Mouse (Mus musculus): ENCODE results near the gene Anxa5.

Gene Anxa5

DNA sequence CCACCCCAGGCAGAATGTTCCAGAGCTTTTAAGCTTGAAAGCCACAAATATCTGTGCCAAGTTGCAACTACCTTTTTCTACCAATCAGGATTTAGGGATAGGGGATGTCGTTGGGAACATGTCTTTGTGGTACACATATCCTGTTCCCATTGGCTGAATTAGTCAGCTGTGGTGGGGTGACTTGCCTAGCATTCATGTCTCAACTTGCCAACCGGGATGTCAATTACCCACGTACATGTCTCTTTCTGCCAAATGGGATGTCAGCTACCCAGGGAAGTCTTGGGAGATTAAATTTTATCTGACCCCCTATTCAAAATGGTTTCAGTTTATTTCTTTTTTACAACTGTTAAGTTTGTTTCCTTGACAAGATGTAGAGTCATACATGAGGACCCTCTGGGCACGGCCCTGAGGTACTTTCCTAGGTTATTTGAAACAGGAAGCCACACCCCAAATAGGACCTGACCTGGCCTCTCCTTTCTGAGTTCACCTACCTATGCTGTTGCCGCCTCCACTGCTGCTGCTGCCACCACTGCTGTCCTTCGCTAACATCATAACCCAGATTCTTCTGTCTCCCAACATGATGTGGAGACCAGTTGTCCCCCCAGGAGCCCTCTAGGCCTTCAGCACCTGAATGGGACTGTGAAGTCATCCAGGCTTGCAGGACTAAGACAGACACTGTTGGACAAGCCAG, 13.3 kb upstream of the Anxa5 start:
- no peak for DNase-seq (ENCODE audit: low read depth, low spot score)

DNA sequence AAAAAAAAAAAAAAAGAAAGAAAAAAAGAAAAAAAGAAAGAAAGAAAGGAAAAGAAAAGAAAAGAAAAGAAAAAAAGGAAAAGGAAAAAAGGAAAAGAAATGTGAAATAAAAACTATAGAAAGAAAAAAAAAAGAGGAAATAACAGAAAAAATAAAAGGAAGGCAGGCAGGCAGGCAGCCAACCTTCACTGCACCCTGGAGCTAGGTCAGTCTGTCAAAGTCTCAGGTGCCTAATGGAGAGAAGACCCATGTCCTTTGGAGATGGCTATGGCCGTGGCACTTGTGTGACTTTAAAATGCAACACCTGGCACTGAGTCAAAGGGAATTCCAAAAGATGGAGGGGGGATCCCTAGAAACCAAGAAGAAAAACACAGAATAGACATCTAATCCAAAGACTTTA, 12.7 kb upstream of the Anxa5 start:
- no peak for DNase-seq (ENCODE audit: low read depth, low spot score)

DNA sequence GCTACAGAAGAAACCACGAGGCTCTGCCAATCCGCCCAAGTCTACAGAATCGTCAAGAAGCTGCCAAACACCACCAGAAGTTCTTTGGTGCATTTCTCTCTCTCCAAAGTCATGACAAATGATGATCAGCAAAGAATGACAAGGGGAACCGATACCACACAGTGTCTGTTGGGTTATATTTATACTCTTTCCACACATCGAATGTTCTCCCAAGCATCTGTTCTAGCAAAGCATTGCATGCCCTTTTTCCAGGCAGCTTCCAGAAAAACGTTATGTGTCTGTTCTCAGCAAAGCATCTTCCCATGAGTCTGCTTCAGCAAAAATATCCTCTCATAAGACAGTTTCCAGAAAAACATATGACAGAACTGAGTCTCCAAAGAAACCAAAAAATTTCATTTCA, 11.2 kb upstream of the Anxa5 start:
- DNase-seq (ENCODE audit: low read depth, low spot score), result no peak

DNA sequence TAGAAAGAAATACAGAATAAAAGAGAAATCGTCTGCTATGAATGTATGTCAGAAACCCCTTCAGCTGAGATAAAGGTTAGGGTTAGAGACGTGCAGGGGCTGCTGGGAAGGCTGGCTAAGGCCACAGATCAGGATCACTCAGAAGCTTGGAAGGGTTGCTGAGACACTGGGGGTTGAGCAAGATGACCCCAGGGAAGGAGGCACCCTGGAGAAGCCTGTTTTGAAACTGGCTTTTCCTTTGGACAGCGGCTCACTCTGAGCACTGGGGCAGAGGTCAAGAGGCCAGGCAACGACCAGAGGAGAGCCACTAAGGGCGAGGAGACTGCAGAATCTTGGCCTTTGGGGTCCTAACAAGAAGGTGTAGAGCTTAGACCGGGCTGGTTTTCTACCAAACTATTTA, 10.5 kb upstream of the Anxa5 start:
- DNase-seq (ENCODE audit: low read depth, low spot score), result no peak

DNA sequence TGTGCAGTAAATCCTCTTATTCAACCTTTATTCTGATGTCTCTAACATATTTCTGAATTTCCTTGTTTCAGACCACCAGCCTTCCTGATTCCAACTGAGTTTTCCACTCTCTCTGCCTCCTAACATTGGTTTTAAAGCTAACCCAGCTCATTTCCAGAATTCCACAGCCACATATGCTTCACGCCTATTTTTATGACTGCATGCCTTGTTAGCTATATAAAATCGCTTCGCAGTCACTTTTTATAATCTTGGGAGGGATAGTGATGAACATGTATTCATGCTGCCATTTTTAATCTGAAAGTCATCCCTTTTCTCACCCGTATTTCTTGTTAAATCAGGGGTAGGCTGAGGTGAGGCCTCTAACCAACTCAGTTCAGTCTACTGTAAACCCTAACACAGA, 8.6 kb upstream of the Anxa5 start:
- no peak for DNase-seq (ENCODE audit: low read depth, low spot score)

DNA sequence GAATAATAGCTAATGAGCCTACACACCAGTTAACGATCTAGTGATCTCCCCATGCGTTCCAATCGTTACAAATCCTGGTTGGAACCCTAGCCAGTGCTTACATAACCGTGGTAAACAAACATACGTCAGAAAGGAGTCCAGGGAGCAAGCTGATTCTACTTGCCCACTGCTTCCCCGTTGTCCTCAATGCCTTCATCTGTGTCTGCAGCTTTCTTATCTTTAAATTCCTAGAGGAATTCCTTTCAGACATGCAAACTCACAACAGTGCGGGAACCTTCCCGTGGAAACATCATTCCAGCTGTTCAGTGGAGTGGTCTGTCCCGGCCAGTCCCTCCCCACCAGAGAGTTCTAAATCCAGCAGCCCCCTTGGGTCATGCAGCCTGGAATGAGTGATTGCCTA, 7.2 kb upstream of the Anxa5 start:
- no peak for DNase-seq (ENCODE audit: low read depth, low spot score)

DNA sequence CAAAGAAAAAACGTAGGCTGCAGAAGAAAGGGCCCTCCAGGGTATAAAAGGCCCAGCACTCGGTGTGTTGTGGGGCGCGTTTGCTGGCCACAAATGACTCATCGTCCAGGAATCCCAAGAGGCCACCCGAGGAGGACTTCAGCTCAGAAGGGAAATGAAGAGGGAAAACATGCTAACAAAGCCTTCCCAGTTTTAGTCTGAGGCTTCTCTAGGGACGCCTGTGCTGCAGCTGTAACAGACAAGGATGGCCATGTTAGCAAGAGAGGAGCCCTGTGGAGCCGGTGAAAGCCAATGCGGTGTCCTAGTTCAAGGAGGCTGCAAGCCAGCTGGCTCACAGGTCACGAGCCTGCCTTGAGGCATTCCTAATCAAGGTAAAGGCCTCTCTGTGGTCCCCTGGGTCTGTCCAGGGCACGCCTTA, 6.1 kb upstream of the Anxa5 start:
- no peak for DNase-seq (ENCODE audit: low read depth, low spot score)

DNA sequence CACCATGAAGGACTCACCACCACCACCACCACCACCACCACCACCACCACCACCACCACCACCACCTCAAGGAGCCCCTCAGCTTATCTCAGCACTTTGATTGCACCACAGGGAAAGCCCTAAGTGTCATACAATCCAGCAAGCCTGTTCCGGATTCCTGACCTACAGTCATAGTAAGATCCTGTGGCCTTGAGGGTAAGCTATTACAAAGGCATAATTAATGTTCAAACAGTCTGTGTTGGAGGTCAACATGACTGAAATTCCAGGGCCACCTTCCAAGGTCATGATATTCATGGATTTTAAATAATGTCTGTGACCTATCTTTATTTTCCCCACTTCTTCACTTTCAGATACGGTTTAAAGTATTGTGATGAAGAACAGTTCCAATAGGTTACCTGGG, 4.8 kb upstream of the Anxa5 start:
- DNase-seq (ENCODE audit: low read depth, low spot score), result no peak

DNA sequence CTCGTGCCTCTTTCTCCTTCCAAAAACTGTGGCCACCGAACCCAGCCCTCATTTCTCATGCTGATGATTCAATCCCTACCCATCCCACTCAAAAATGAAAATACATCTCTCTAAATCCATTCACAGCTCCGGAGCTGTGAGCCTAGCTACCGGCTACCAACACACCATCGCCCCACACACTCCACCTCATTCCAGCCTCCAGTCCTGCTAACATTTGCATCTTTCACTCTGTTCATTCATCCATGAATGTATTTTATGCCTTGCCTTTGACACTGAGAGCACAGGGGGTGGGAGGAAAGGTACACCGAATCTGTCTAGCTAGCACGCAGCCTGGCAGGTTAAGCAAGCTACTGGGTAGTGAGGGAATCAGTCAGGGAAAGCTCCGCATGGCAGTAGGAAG, 3.1 kb upstream of the Anxa5 start:
- DNase-seq (ENCODE audit: low read depth, low spot score), result no peak

DNA sequence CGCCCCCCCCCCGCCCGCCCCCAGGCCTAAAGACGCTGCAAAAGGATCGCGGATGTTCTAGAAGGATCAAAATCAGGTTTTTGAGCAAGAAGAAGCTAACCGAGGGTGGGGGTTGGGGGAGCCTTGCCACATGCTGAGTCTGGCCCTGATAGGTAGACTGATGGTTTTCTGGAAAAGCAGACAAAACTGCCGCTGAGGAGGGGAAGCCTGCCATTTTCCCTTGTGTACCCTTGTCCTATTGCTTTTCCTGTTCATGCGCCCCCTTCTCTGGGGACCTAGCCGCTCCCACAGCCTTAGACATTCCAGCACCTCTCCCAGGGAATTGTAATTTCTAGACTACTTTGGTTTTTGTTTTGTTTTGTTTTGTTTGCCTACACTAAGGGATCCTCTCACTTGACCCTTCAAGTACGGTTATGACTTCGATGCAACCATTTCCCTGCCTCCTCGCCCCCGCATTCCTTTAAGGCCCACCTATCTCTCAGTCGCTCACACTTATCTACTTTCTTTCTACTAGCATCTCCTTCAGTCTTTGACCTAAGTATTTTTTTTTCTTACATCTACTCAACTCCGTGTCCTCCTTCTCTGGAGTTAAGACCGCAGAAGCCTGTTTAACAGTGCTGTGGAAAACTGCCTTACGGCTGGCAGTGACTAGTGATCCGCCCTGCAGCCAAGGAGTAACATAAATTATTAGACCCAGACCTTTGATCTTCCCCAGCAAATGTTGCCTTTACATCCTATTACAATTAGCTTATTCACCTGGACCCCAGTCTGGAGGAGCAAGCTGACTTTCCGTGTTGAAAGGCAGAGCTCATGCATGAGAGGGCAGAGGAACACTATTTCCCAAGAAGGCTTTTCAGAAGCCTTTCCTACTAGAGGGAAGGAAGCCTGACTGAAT, 814 bp upstream of the Anxa5 start:
- DNase-seq (ENCODE audit: low read depth, low spot score), result no peak

DNA sequence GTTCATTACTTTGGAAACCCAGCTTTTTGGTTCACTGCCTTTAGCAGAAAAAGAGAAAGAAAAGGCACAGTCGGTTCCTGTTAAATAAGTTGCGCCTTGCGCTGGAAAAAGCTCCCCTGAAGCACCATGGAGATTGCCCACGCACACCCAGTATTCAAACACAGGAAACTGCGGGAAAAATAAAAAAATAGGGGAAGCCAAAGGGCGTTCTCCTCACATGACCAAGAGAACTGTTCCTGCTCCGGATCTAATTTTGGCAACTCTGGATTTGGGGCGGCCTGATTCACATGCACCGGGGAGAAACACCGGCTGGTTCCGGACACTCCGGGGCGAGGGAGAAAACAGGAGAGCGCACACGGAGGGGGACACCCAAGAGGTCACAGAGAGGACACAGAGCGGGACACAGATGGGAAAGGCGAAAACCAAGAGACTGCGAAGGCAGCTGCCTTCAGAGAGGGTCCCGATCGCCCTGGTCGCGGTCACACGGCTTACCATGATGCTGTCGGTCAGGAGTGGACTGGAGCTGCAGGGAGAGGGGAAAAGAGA, 683 bp downstream of the Anxa5 start:
- DNase-seq (ENCODE audit: low read depth, low spot score), result no peak

DNA sequence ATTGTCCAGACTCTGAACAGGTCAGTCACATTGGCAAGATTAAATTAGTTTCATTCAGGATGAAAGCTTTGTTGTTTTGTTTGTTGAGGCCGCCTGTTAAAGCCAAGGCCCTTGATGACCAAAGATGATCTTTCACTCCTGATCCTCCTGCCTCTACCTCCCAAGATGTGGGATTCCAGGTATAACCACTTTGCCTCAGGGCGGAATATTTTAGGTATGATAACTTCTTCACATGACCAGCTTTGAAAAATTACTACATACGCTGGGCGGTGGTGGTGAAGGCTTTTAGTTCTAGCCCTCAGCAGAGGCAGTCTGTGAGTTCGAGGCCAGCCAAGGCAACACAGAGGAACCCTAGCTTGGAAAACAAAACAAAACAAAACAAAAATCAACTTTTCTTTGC, 1.3 kb downstream of the Anxa5 start:
- DNase-seq (ENCODE audit: low read depth, low spot score), result no peak

DNA sequence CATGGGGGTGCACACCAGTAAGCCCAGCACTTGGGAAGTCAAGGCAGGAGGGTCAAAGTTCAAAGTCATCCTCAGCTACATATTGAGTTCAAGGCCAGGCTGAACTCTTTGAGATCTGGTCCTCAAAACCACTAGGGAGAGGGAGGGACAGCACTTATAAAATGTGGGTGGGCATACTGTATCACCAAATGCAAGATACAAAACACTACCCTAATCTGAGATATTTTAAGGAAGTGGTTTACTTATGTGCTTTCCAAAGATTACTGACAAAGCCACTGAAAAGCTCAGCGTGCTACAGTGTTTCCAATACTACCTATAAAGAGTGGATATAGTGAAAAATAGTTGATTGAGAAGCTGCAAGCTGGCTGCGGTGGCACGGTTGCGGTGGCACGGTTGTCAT, 2.5 kb downstream of the Anxa5 start:
- DNase-seq (ENCODE audit: low read depth, low spot score), result no peak

DNA sequence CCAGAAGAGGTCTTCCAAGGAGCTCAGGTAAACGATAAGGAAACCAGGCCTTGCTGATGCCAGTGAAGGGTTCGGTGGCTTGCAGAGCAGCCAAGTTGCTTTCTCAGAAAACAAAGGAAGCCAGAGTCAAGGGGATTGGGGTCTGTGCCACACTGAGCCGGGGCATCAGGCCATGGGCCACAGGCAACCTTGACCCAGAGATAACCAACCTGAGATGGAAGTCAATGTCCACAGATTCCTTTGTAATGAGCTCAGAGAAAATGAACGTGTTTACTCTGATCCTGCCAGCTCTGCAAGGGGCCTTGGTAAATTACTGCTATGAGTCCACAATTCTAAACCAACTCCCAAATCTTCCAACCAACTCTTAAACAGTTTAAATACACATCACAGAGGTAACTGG, 3.8 kb downstream of the Anxa5 start:
- no peak for DNase-seq (ENCODE audit: low read depth, low spot score)

DNA sequence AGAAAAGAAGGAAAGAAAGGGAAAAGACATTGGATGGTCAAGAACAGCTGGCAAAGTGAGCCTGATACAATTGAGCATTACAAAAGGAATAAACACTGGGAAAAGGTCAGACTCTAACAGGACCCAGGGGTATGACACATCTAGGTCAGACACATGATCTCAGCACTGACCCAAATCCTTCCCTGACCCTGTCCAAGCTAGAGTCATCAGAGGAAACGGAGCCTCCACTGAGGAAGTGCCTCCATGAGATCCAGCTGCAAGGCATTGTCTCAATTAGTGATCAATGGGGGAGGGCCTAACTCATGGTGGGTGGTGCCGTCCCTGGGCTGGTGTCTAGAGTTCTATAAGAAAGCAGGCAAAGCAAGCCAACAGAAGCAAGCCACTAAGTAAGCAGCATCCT, 6.8 kb downstream of the Anxa5 start:
- DNase-seq (ENCODE audit: low read depth, low spot score), result no peak

DNA sequence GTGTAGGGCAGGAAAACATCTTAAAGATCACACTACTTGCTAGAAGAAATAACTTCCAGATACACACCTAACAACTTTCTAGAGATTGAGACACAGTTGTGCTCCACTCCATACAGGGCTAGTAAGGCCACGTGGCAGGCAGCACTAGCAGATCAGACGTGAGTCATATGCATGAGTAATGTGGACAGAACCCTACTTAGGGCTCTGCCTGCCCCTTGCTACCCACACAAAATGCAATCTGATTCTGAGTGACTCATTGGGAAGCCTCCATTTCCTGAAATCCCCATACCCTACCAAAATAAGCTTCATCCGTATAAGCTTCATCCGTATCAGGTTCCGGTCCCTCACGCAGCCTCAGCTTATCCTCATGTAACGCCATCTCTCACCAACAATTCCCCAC, 8.1 kb downstream of the Anxa5 start:
- no peak for DNase-seq (ENCODE audit: low read depth, low spot score)

DNA sequence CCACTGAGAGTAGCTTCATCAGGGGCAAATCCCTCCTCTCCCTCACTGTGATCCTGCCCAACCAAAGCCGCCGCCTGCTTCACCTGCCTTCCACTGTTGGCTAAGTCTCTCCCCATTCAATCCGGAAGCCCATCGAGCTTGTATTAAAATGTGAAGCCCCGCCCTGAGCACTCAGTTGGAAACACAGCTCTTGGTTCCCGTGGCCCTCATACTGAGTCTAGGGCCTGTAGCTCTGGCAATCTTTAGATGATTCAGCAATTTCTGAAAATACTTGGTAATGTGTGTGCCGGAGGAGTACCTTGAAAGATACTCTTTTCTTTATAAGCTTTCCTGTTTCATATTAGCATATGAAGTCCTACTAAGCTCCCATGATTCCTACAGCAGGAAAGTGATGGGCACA, 10.2 kb downstream of the Anxa5 start:
- no peak for DNase-seq (ENCODE audit: low read depth, low spot score)

DNA sequence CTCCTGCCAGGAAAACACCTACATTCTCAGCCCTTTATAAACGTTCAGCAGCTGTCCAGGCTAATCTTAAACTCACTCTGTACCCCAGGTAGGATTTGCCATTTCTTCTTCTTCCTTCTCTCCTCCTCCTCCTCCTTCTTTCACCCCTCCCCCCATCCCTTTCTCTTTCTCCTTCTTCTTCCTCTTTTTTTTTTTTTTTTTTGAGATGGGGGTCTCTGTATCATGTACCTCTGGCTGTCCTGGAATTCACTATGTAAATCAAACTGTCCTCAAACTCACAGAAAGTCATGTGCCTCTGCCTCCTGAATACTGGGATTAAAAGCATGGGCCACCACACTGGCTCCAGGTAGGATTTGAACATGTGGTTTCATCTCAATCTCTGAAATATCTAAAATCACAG, 13.3 kb downstream of the Anxa5 start:
- DNase-seq (ENCODE audit: low read depth, low spot score), result no peak

DNA sequence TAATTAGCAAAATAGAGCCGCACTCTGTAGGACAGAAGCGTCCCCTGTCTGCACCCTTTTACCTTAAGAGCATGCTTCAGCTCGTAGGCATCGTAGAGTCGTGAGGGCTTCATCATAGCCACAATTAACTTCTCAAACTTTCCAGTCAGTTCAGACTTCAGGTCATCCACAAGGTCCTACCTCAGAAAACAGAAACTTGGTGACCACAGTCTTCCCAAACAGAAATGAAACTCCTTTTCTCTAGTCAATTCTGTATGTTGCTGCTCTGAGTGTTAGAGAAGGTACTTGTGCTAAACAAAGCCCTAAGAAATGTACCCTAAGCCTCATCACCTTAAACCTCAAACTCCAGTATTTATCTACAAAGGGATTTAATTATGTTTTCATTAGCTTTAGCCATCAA, 13.9 kb downstream of the Anxa5 start:
- no peak for DNase-seq (ENCODE audit: low read depth, low spot score)

DNA sequence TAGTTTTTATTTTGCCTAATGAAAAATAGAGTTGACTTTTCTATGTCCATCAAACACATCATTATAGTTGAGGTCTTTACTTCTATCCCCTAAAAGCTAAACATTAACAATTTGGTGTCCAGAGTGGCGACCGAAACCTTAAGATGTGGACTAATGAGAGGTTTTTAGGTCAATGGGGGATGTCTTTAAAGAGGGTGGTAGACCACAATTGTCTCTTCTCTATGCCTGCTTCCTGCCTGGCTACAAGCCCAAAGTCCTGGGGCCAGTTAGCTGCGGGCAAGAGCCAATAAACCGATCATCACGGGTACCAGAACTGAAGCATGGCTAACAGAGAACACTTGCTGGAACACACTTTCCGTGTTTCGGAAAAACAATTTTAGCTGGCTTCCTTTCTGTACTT, 15.0 kb downstream of the Anxa5 start:
- no peak for DNase-seq (ENCODE audit: low read depth, low spot score)

DNA sequence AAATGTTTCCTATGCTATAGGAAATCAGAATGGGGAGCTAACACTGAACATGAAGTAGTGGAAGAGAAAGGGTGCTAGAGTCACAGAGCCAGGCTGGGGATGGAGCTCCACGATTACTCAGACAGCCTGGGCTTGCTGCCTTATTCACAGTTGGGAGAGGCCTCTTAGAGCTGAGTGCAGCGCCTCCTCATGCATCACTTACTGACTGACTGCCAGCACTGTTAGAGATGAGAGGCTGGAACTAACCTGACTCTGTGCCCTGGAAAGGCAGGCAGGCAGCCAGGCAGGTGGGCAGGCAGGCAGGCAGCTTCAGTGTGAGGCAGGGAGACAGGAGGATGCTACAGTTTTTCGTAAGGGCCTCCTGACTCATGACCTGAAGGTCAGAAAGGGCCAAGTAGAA, 20.1 kb downstream of the Anxa5 start:
- no peak for DNase-seq (ENCODE audit: low read depth, low spot score)

DNA sequence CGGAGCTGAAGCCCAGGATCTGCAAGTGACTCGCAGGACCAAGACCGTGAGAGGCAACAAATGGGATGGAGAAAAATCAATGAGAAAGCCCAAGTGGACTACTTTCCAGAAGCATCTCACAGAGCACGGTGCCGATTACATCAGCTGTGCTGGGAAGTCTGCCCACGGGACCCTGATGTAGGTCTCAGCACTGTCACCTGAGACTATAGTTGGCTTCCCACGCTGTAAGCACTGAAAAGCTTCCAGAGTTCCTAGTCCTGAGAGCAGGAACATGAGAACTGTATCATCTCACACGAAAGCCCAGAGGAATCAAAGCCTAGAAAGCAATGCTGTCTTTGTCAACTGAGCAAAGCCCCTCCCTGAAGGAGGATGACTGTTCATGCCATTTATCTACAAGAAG, 20.6 kb downstream of the Anxa5 start:
- no peak for DNase-seq (ENCODE audit: low read depth, low spot score)

DNA sequence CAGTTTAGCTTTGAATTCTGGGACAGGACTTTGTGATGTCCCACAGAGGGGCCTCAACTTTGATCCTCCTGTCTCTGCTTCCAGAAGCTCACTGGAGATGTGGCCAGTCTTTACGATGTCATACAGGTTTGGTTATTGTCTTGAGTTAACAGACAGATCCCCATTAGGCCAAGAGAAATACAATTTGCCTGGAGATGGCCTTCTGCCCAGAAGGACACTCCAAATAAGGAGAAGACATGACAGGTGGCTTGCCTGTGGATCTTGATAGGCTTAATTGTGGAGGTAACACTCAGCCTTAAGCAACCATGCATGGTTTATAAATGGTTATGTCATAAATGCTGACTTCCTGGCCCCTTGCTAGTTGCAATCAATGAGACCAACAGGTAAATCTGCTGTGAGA, 23.2 kb downstream of the Anxa5 start:
- no peak for DNase-seq (ENCODE audit: low read depth, low spot score)
